Mouse (Mus musculus): ENCODE results near the gene Ank3. TPM values are rescaled to one million over a fixed set of nuclear protein-coding genes. Genes with fewer than 3 reads are reported as not detected.

Gene Ank3
- total RNA-seq, 2 experiments from 2014 or later, result 0.05 TPM; not detected in 1

- ATAC-seq (replicated peaks; ENCODE audit: poor library complexity, severe bottlenecking), result no peak
Observed at GRCm38 (mm10) chr10:69595487-69595886, 196.9 kb downstream of the Ank3 start.

DNA sequence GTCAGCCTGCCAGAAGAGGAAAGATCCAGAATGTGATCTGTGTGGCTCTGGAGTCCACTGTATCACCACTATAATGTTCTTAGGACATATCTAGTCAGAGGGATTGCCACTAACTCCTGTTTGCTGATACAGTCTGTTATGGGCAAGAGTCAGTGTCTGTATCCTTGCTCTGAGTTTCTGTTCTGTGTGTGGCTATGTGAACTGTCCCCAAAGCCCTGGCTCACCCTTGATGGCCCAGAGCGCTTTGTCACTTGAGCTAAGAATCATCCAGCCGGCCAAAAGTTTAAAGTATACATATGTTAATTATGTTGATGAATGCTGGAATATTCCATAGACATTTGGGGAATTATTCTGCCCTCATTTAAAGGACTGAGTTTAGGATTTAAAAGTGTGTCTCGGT is 202.9 kb downstream of the Ank3 start:
- no peak for ATAC-seq (replicated peaks; ENCODE audit: poor library complexity, severe bottlenecking)

- ATAC-seq (replicated peaks; ENCODE audit: poor library complexity, severe bottlenecking), result no peak
Observed at GRCm38 (mm10) chr10:69602711-69603110, 204.1 kb downstream of the Ank3 start.

DNA sequence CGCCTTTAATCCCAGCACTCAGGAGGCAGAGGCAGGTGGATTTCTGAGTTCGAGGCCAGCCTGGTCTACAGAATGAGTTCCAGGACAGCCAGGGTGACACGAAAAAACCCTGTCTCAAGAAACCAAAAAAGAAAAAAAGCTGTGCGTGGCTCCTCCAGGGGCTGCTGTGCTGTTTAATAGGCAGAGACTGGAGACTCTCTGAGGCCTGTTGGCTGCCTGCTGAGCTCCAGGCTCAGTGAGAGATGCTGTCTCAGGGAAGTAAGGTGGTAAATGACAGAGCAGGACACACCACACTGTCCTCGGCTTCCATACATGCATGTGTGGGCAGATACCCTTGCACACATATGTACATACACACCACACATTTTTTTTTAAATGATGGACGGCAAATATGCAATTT is 206.0 kb downstream of the Ank3 start:
- ATAC-seq (replicated peaks; ENCODE audit: poor library complexity, severe bottlenecking), result no peak

DNA sequence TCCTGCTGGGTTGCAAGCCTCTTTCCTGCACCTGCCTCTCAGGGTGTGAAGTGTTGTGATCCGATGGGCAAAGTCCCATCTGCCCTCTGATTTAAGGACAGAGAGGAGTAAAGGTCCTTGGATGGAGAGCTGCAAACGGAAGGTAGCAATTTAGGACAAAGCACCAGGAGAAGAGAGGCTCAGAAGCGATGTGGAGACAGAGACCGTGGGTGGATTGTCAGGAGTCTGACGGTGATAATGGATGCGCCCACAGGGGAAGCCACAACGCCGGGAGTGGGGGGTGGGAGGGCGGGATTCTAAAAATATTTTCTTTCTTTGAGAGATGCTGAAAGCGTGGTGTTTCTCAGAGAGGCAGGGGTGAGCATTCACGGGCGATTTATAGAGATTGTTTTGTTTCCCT is 206.6 kb downstream of the Ank3 start:
- ATAC-seq (replicated peaks; ENCODE audit: poor library complexity, severe bottlenecking), result no peak

DNA sequence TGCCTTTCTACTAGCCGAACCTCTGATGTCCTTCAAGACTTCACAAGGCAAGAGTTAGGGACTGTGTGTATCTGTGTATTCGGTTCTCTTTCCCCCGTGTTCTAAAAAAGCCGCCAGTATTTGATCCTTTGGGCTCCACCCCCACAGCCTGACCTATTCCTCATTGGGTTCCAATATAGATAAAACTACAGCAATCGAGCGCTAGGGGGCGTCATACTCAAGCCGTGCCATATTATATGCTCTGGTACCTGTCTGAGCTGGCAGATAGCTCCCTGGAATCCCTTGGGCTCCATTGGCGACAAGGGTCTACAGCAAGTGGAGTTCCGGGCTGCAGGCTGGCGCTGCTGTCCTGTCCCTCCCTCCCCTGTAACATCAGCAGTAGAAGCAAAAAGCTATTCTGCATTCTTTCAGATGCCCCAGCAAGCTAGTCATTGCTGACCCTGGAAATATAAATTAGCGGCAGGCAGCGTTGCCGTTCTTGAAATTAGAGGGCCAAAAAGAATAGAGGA is 209.1 kb downstream of the Ank3 start:
- ATAC-seq (replicated peaks; ENCODE audit: poor library complexity, severe bottlenecking), result no peak

- ATAC-seq (replicated peaks; ENCODE audit: poor library complexity, severe bottlenecking), result no peak
Observed at GRCm38 (mm10) chr10:69611314-69611713, 212.7 kb downstream of the Ank3 start.

GRCm38 (mm10) chr10:69611839-69612340 is 213.3 kb downstream of the Ank3 start:
- ATAC-seq (replicated peaks; ENCODE audit: poor library complexity, severe bottlenecking), result no peak

- ATAC-seq (replicated peaks; ENCODE audit: poor library complexity, severe bottlenecking), result no peak
Observed at GRCm38 (mm10) chr10:69616953-69617352, 218.4 kb downstream of the Ank3 start.

GRCm38 (mm10) chr10:69617537-69618112 is 219.1 kb downstream of the Ank3 start:
- ATAC-seq (replicated peaks; ENCODE audit: poor library complexity, severe bottlenecking), result no peak

DNA sequence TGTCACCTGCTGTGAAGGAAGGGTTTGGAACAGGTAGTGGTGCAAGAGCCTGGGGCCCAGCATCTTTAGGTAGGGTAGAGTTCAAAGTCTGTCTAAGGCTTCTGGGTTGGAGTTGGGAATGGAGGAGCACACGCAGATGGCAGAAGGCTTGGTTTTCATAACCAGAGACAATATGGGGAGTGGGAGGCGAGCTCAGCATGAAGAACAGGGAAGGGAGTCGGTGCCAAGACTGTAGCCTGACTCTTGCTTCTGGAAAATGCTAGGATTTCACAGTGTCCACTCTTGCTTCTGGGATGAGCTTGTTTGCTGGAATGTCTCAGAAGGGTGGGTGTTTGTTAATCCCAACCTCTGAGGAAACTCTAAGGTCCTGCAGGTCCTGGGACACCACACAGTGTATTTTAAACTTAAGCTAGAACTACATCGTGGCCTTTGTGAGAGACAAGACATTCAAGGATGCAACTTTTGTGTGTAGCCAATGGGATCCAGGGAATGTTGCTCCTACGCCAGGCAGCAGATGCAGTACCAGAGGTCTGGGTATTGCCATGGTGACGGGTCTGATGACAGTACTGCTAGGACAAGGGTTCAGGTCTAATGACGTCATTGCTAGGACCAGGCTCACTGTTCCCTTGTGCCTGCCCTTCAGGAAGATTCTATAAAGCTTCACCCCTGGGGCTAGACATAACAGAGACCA is 222.3 kb downstream of the Ank3 start:
- ATAC-seq (replicated peaks; ENCODE audit: poor library complexity, severe bottlenecking), result no peak

DNA sequence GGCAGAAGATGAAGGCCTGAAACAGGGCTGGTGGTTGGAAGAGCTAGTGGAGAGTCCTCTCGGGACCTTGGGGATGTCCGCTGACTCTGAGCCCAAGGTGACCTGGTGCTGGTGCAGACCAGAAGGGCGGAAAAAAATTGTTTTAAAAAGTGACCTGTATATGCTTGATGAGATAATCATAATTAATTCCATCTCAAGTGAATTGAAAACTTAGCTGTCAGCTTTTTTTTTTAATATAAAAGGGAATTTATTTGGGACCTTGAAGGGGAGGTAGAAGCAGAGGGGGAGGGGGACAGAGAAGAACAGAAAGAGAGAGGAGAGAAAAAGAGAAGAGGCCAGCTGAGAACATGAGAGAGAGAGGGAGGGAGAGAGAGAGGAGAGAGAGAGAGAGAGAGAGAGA is 229.2 kb downstream of the Ank3 start:
- ATAC-seq (replicated peaks; ENCODE audit: poor library complexity, severe bottlenecking), result no peak

DNA sequence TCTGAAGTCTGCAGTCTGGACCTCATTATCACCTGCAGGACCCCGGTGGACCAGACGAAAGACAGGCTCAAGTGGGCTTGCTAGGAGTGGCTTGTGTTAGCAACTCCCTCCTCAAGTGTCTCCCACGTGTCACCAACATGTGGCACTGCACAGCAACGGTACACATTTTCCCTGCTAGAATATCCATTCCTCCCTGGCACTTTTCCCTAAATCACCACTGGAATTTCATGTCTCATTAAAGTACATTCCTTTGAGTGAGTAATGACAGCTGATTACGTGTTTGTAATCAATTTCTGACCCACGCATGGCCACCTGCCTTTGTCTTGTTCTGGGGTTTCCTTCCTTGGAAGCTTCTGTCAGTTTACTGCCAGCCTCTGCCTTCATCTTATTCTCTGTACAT is 230.2 kb downstream of the Ank3 start:
- ATAC-seq (replicated peaks; ENCODE audit: poor library complexity, severe bottlenecking), result no peak

DNA sequence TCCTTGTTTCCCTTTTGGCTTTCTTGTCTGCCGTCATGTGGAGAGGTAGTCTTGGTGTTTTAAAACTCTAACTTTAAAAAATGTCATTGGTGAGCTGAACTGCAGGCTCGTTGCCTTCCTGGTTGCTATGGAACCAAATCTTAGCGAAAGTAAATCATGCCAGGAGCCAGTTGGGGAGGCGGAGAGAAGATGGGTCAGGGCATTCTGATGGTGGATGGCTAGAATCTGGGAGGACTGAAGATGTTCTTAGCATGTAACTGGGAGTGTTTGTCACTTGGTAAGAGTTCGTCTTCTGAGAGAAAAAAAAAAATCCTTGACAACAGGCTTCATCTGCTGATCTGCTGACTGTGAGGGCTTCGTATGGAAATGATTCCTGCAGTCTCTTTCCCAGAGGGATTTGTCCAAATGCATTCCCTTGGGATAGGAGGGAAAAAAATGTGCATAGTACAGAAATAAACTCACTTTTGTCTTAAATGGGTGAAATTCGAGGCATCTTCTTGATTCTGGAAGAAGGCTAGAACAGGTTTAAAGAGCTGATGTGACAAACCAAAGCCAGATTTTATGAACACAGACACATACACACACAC is 232.3 kb downstream of the Ank3 start:
- no peak for ATAC-seq (replicated peaks; ENCODE audit: poor library complexity, severe bottlenecking)

DNA sequence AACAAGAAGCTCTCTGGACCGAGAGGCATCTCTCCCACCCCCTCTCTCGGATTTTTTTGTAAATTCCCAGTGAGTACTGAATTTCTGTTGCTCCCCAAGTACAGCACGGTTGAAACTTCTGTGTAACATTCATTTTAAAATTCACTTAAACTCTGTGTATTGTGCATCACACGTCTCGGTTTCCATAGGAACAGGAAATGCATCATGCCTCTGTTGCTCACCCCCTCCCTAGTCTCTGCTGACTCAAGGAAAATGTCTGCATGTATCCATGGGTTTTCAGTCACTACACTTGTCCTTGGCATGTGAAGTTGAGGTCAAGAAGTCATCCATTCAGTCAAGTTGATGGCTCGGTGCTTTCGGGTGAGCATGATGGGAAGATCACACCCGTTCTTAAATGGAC is 234.3 kb downstream of the Ank3 start:
- ATAC-seq (replicated peaks; ENCODE audit: poor library complexity, severe bottlenecking), result no peak

DNA sequence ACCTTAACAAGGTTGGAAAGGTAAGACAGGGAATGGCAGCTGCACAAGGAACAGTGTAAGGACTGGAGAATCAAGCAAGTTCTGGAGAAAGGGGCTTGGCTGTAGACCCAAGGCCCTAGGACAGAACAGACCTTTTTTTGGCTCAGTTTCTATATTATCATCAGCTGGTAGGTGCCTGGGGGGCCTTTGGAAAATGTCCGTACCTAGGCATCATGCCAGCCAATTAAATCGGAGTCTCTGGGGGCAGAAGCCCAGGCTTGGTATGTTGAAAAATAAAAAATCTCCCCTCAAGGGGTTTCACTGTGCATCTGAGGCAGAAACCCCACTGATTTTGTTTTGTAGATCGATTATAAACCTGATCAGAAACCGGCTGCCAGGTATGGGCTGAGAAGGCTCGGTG is 236.3 kb downstream of the Ank3 start:
- no peak for ATAC-seq (replicated peaks; ENCODE audit: poor library complexity, severe bottlenecking)

- ATAC-seq (replicated peaks; ENCODE audit: poor library complexity, severe bottlenecking), result no peak
Observed at GRCm38 (mm10) chr10:69635910-69636656, 237.5 kb downstream of the Ank3 start.

DNA sequence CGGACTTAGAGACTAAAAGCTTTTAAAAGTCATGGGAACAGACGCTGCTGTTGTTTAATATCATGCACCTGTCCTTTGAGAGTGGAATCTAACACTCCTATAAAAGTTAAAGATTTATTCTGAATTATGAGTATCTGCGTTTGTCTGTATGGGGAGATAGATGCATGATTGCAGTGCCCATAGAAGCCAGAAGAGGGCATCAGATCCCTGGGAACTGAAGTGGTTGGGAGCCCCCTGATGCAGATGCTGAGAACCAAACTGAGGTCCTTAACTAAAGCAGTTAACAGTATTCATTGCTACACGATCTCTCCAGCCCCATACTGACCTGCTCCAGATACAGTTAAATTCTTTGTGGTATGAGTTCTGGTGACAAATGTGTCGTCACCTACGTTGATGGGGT is 240.6 kb downstream of the Ank3 start:
- ATAC-seq (replicated peaks; ENCODE audit: poor library complexity, severe bottlenecking), result no peak

DNA sequence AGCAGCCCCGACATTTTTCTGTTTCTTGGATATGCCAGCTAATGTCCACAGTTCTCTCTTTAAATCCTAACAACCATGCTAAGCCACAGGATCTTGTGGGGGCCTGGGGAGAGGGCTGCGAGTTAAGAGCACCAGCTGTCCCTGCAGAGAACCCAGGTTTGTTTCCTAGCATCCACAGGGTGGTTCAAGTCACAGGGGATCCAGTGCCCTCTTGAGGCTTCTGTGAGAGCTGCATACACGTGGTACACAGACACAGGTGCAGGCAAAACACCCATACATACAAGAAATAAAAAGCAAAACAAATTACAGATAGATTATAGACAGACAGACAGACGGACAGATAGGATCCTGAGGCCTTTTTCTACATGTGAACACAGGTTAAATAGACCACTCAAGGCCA is 242.0 kb downstream of the Ank3 start:
- no peak for ATAC-seq (replicated peaks; ENCODE audit: poor library complexity, severe bottlenecking)

GRCm38 (mm10) chr10:69643481-69643880 is 244.9 kb downstream of the Ank3 start:
- no peak for ATAC-seq (replicated peaks; ENCODE audit: poor library complexity, severe bottlenecking)

DNA sequence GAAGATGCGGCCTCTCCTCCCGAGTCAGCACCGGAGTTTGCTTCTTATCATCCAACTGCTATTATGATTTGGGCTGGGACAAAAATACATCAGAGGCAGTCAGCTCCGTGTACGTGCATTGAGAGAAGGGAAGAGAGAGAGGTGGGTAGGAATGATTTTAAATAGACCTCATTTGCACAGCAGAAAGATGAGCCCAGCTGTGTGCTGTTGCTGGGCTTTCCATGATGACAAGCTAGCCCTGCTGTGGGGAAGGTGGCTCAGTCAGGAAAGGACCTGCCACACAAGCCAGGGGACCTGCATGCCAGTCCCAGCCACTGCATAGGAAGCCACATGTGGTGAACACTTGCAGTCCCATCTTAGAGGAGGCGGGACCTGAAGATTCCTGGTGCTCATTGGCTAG is 245.4 kb downstream of the Ank3 start:
- no peak for ATAC-seq (replicated peaks; ENCODE audit: poor library complexity, severe bottlenecking)
